Mouse (Mus musculus) ovary, postnatal 36 days (tissue): ENCODE data around the gene Zfp810.
A peak's percentile ranks its signal among the peaks of the same experiment; 100 is the strongest.

Experiments
- DNase-seq: peaks from one replicate; pipeline ENCODE4 v3.0.0; 2022; ENCODE audit warnings: low spot score, mixed read lengths

Zfp810 gene

DNA sequence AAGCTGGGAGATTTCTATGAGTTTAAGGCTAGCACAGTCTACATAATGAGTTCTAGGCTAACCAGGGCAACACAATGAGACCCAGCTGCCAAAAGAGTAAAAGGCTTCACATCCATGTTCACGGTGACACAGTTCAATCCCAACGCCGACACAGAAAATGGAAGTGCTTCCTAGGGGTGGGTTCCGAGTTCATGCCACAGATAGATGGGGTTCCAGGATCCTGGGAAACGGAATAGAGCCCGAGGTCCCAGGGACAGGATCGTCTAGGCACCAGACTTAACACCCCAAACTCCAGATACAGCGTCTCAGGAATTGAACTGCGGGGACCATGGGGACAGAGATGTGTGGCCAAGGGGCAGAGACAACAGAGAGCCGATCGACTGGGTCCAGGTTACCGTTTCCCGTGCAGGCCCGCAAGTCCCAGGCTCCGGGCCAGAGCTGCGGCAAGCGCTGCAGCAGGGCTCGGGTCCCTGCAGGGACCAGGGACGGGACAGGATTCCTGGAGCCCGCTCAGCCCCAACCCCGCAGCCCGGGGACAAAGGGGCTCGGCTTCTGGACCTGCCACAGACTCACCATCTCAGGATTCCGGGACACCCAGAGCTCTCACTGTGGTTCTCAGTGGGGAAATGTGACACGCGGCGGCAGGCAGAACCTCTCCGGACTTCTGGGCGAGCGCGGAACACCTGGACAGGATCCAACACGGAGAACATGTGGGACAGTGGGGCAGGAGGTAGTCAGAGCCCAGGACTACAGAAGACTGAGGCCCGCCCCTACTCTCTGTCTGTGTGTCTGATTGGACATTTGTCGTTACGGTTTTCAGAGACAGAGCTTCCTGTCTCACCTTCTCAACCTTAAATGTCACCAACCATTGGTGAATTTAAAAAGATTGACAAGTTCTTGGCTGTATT is 48.0 kb downstream of the Zfp810 start, which contains the start of gene Zfp599:
Gene Zfp599 (minus strand): TSS at position 712 of the 908 bp plus-strand sequence.
- DNase-seq, result peak; percentile 58

DNA sequence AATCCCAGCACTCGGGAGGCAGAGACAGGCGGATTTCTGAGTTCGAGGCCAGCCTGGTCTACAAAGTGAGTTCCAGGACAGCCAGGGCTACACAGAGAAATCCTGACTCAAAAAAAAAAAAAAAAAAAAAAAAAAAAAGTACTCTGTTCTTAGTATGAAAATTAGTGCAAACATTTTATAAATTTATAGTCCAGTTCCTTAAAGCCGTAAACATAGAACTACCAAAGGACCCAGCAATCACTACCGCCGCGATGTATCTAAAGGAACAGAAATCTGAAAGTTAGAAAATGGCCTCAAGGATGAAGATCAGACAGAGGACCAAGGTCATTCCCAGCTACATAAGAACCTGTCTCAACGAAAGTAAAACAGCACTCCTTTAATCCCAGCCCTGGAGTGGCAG is 48.7 kb downstream of the Zfp810 start:
- DNase-seq, result no peak

DNA sequence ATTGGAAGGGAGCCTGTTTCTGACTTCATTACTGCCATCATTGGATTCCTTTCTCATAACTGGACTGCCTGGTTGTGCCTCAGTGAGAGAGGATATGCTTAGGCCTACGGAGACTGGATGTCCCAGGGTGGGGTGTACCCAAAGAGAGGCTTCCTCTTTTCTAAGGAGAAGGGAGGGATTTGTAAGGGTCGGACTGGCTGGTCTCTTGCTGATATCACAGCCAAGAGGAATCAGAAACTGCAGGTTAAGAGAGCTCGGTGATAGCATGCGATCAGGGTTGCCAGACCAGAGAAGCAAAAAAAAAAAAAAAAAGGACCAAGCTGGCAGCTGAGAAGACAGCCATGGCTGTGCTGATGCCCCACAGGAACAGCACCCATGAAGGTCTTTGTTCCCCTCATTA is 50.9 kb downstream of the Zfp810 start:
- DNase-seq, result no peak

DNA sequence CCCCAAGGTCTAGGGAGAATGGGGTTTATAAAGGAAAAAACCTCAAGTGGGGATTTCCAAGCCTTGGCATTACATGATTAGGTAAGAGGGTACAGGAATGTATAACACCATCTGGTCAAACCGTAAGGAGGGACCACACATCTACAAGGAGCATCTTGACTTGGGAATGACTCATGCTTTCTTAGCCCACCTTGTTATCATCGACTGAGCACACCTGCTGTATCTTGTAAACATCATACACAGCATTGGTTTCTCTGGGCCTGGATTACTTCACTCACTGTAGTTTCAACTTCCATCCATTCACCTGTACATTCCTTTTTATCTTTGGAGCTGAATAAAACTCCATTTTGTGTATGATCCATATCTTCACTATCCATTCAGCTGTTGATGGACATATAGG is 63.2 kb downstream of the Zfp810 start:
- DNase-seq, result no peak

DNA sequence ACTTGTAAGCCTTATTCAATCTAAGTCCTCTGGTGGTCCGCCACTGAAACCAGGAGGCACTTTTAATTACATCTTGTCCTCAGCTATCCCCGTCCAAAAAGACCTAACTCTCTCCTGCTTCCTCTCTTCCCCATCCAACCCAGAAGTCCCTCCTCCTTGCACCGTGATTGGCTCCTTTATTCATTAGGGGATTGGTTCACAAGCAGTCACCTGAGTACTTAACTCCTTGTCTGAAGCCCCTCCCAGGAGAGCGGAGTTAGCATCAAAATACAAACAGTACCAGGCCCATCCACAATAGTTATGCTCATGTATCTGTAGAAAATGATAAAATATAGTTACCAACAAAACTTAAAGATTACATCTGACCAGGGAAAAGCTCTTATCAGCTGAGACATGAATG is 67.4 kb downstream of the Zfp810 start:
- no peak for DNase-seq

DNA sequence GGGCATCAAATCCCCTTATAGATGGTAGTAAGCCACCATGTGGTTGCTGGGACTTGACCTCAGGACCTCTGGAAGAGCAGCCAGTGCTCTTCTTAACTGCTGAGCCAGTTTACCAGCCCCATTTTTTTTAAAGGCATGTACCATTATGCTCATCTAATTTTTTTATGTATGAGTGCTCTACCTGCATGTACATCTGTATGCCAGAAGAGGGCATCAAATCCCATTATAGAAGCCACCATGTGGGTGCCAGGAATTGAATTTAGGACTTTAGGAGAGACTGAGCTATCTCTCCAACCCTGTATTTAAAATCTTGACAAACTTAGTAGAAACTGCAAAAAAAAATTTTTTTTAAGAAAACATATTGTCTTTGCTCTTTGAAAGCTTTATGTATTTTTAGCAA is 76.9 kb downstream of the Zfp810 start:
- no peak for DNase-seq

DNA sequence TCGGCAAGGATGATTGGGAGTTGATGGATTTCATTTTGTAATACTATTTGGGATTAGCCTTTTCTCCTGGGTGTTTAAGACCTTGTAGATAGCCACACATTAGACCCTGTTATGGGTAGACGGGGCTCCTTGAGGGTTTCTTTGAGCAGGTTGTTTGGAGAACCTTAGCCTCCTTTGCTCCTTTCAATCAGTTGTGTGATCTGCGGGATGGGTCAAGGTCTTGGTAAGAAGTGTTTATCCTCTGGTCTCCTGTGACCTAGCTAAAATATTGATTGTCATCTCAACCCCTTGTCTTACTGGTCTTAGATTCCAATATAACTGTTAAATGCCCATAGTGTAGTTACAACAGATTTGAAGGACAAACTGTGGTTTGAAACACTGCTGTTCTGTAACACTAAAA is 77.4 kb downstream of the Zfp810 start:
- no peak for DNase-seq

DNA sequence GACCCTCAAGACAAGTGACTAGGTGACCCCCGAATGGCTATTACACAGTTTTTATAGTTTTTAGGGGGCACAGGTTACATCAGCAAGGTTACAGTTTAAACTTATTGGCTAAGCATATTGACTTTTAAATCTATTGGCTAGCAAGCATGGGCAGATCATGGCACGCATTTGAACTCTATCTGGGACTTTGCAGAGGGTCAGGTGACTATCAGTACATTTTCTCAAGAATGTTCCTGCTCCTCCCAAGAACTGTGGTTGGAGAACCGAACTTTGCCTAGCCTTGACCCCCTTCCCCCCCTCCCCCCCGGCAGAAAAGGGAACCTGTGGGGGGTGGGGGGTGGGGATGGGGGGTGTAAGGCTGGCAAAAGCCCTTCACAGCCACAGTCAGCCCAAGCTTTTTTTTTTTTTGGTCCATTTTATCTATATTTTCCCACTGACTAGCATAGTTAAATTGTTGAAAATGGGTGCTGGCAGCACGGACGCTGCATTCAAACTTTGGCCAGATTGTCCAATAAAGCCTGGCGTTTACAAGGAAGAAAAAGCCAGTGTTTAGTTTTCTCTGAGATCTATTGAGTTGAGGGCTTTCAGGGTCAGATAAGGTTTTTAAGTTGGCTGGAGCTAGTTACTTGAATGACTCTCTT is 77.9 kb downstream of the Zfp810 start:
- DNase-seq, result no peak

DNA sequence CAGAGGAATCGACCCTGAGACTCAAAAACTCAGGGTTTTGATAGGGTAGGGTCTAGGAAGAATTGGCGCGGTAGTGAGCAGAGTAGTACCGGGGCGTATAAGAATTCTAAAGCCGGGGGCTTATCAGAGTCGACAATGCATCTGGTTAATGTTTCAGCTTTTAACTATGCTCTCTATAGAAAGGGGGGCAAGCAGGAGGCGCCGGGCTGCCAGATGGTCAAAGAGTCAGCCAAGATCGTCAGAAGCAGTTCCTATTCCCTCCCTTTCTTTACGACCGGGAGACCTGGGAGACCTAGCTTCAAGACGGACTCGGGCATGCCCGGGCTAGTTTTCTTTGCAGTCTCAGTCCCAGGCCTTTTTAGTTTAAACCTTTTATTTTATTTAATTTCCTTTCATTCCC is 80.6 kb downstream of the Zfp810 start:
- DNase-seq, result peak; percentile 24
